Mouse (Mus musculus): ENCODE measurements at regions not wholly inside any gene's neighbourhood (a gene's known extent, or its start where the extent isn't known, plus 50 kb on each side); places are given as distances from the start of the nearest gene placed in this dataset.

DNA sequence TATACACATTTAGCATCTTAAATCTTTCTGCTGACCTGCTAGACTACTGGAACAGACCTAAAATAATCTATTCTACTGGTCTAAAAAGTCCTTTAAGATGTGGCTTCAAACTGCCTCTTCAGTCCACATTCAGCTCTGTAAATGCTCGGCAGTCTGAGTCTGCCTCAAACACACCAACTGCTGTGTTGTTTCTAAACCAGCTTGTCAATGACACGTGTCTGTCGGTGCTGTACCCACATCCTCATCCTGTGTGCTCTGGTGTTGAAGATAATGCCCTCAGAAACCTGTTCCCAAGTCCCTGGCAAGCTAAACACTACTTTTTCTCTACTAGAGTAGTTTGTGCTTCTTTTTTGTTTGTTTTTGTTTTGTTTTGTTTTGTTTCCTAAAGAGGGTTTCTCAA is 58.9 kb upstream of the Mbnl1 start:
- Histone ChIP-seq H3K27me3 (ENCODE audit: control insufficient read depth, insufficient read depth, low read length, poor library complexity, severe bottlenecking) (no peaks in the 10 kb centered on the region), H3K36me3 (ENCODE audit: control insufficient read depth, insufficient read depth, low read length, poor library complexity, severe bottlenecking) (no peaks in the 10 kb centered on the region)
- peak; percentile 55 for DNase-seq (ENCODE audit: low read depth, low spot score)

DNA sequence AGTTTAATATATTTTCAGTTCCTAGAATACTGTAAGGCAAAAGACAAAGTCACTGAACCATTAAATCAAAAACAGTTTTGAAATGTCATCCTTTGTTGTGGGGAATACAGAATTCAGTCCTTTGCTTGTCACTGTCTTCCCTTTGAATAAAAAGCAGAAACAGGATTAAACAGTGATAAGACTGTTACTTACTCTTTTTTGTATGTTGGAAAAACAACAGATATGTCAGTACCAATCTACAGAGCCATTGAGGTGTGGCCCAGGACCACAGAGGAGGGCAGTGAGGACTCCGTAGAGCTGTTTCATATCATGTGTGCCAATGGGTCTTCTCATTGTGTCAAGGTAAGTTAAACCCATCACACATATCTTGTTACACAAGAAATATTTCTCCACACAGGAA is 55.6 kb upstream of the Mbnl1 start:
- DNase-seq (ENCODE audit: low read depth, low spot score) = no peak
- Histone ChIP-seq H3K36me3 (ENCODE audit: control insufficient read depth, insufficient read depth, low read length, poor library complexity, severe bottlenecking) (no peaks in the 10 kb centered on the region), H3K27me3 (ENCODE audit: control insufficient read depth, insufficient read depth, low read length, poor library complexity, severe bottlenecking) (no peaks in the 10 kb centered on the region)

DNA sequence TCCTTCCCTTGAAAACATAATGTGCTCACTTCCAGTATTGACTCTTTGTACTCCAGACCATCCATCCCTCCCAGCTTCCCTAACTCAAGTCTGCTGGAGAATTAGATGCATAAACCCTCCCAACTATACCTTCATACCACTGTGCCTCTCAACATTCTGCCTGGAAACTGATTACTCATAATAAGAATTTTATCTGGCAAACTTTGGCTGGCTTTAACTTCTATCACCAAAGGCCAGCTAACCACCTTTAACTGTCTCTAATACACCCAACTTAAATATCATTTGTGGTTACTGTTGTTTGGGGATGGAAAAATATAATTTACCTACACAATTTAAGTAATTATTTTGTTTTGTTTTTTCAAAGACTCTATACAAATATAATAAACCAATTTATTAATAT is 54.0 kb upstream of the Mbnl1 start:
- no peak for DNase-seq (ENCODE audit: low read depth, low spot score)
- no peaks in the 10 kb centered on the region for H3K36me3 ChIP-seq (ENCODE audit: control insufficient read depth, insufficient read depth, low read length, poor library complexity, severe bottlenecking)

DNA sequence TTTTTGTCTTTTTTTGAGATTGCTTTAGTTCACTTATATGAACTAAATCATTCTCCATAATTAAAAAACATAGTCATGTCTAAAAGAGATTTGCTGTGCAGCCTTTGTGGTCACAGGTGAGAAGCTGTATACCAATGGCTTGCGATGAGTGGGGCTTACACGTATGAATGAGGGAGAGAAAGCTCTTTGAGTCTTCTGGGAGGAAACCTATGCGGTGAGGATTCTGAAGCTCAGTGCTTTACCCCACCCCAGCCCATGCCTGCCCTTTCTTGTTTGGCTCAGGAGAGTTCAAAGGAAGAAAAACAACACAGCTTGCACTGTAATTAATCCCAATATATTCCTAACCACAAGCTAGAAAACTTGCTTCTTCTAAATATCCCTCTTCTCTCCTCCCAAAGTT is 53.4 kb upstream of the Mbnl1 start:
- DNase-seq (ENCODE audit: low read depth, low spot score) = no peak
- no peaks in the 10 kb centered on the region for H3K36me3 ChIP-seq (ENCODE audit: control insufficient read depth, insufficient read depth, low read length, poor library complexity, severe bottlenecking)
- no peaks in the 10 kb centered on the region for H3K27me3 ChIP-seq (ENCODE audit: control insufficient read depth, insufficient read depth, low read length, poor library complexity, severe bottlenecking)

More for the DNA sequence above, 54.0 kb upstream of the Mbnl1 start:
- H3K27me3 ChIP-seq (ENCODE audit: control insufficient read depth, insufficient read depth, low read length, poor library complexity, severe bottlenecking) = no peaks in the 10 kb centered on the region
